Mouse (Mus musculus) hindbrain, embryonic 13.5 days (tissue): ENCODE data around the gene Jup. TPM values are rescaled to one million over a fixed set of nuclear protein-coding genes. Genes with fewer than 3 reads are reported as not detected.
A peak's percentile ranks its signal among the peaks of the same experiment; 100 is the strongest.

Source experiments
- ATAC-seq: fragments of 200-750 bp; cut with Nextera tagmentation; 2 replicates; pipeline ENCODE4 v1.8.0; 2017; ENCODE audit warnings: moderate TSS enrichment; ENCODE audit not compliant: low FRiP score
- H3K27ac ChIP-seq: fragments of 300-500 bp; sonication (generic); 2 replicates; pipeline ENCODE4 v1.5.1; 2015; ENCODE audit warnings: inconsistent platforms, mild to moderate bottlenecking, moderate library complexity
- H3K27me3 ChIP-seq: fragments of 300-500 bp; sonication (generic); 2 replicates; pipeline ENCODE4 v1.6.1; 2015; ENCODE audit warnings: mild to moderate bottlenecking, inconsistent platforms
- H3K36me3 ChIP-seq: fragments of 300-500 bp; sonication (generic); 2 replicates; pipeline ENCODE4 v1.6.1; 2015; ENCODE audit warnings: mild to moderate bottlenecking, inconsistent platforms
- H3K4me1 ChIP-seq: fragments of 300-500 bp; sonication (generic); replicated peaks from 2 replicates; pipeline ENCODE4 v1.6.1; 2015; ENCODE audit warnings: inconsistent platforms
- H3K4me2 ChIP-seq: fragments of 300-500 bp; sonication (generic); 2 replicates; pipeline ENCODE4 v1.6.1; 2015; ENCODE audit warnings: inconsistent platforms, mild to moderate bottlenecking, moderate library complexity
- H3K4me3 ChIP-seq: fragments of 300-500 bp; sonication (generic); 2 replicates; pipeline ENCODE4 v1.5.1; 2015; ENCODE audit warnings: mild to moderate bottlenecking, inconsistent platforms
- H3K9ac ChIP-seq: fragments of 300-500 bp; sonication (generic); 2 replicates; pipeline ENCODE4 v1.6.1; 2015; ENCODE audit warnings: mild to moderate bottlenecking, inconsistent platforms
- H3K9me3 ChIP-seq: fragments of 300-500 bp; sonication (generic); 2 replicates; pipeline ENCODE4 v1.6.1; 2016; ENCODE audit warnings: inconsistent platforms
- WGBS: fragments of 180-500 bp; shearing (Covaris S2); methylation state at CpG from one replicate; pipeline ENCODE4 v1.1.7; 2015; 5-methylcytosine and 5-hydroxymethylcytosine counted together
- polyA plus RNA-seq: library from polyadenylated mRNA; unstranded; fragments of >200 nt; fragmentation: Nextera tagmentation; extraction: Ambion mirVana; gene quantifications from 2 replicates; pipeline ENCODE4 v1.2.1, GENCODE M21; 2015

The Jup gene
- polyA plus RNA-seq, 1 experiment from 2014 or later = 65.5 TPM

GRCm38 (mm10) chr11:100406273-100406672 lies 8.7 kb upstream of the Jup start:
- ATAC-seq = no peak
- H3K27ac ChIP-seq = no peak overlapping the region
- WGBS = 86% methylated on average over 8 of the region's 8 CpGs

GRCm38 (mm10) chr11:100404456-100405074 lies 7.0 kb upstream of the Jup start:
- Histone ChIP-seq H3K9ac (no peak overlapping the region), H3K9me3 (no peaks in the 10 kb centered on the region), H3K27me3 (0 out of 2 replicates have a peak, but pooled peaks cover 4% of the 10 kb centered on the region), H3K4me2 (no peak overlapping the region), H3K4me3 (no peak overlapping the region), H3K27ac (no peak overlapping the region), H3K36me3 (no peaks in the 10 kb centered on the region; the same call in 1 of the 2 replicates), H3K4me1 (0 out of 2 replicates have a peak, but pooled peaks cover 5% of the 10 kb centered on the region)
- 92% methylated on average over 3 of the region's 3 CpGs for WGBS
- ATAC-seq = no peak

More at GRCm38 (mm10) chr11:100406273-100406672, 8.7 kb upstream of the Jup start:
- Histone ChIP-seq H3K4me3 (no peak overlapping the region), H3K4me1 (0 out of 2 replicates have a peak, but pooled peaks cover 5% of the 10 kb centered on the region), H3K36me3 (peaks cover 4% of the 10 kb centered on the region; the same call in 1 of the 2 replicates), H3K4me2 (no peak overlapping the region), H3K9ac (no peak overlapping the region), H3K9me3 (no peaks in the 10 kb centered on the region), H3K27me3 (no peaks in the 10 kb centered on the region)

- Histone ChIP-seq H3K4me2 (no peak overlapping the region), H3K9ac (no peak overlapping the region), H3K27me3 (0 out of 2 replicates have a peak, but pooled peaks cover 4% of the 10 kb centered on the region), H3K4me3 (no peak overlapping the region), H3K4me1 (0 out of 2 replicates have a peak, but pooled peaks cover 5% of the 10 kb centered on the region), H3K9me3 (no peaks in the 10 kb centered on the region), H3K27ac (no peak overlapping the region), H3K36me3 (no peaks in the 10 kb centered on the region; the same call in 1 of the 2 replicates)
- WGBS = 67% methylated on average over 10 of the region's 10 CpGs
- ATAC-seq = no peak
Observed at GRCm38 (mm10) chr11:100403445-100404134, 6.0 kb upstream of the Jup start.

GRCm38 (mm10) chr11:100402682-100403081 lies 5.1 kb upstream of the Jup start:
- Histone ChIP-seq H3K9ac (no peak overlapping the region), H3K9me3 (no peaks in the 10 kb centered on the region), H3K4me3 (no peak overlapping the region), H3K4me2 (no peak overlapping the region), H3K27me3 (0 out of 2 replicates have a peak, but pooled peaks cover 4% of the 10 kb centered on the region), H3K4me1 (peaks cover 9% of the 10 kb centered on the region; the same call in 1 of the 2 replicates), H3K36me3 (no peaks in the 10 kb centered on the region; the same call in 1 of the 2 replicates), H3K27ac (no peak overlapping the region)
- no peak for ATAC-seq
- WGBS = 92% methylated on average over 2 of the region's 2 CpGs

GRCm38 (mm10) chr11:100402240-100402639 lies 4.7 kb upstream of the Jup start:
- Histone ChIP-seq H3K9me3 (no peaks in the 10 kb centered on the region), H3K4me3 (no peak overlapping the region), H3K4me2 (no peak overlapping the region), H3K27me3 (0 out of 2 replicates have a peak, but pooled peaks cover 4% of the 10 kb centered on the region), H3K27ac (no peak overlapping the region), H3K9ac (no peak overlapping the region), H3K4me1 (peaks cover 10% of the 10 kb centered on the region), H3K36me3 (no peaks in the 10 kb centered on the region; the same call in 1 of the 2 replicates)
- no peak for ATAC-seq
- WGBS = 47% methylated on average over 6 of the region's 6 CpGs

- peaks cover 24% of the 10 kb centered on the region for H3K4me1 ChIP-seq
- no peak overlapping the region for H3K9ac ChIP-seq
- H3K9me3 ChIP-seq = no peaks in the 10 kb centered on the region
- no peak for ATAC-seq
- no peak overlapping the region for H3K27ac ChIP-seq
- WGBS = 81% methylated on average over 6 of the region's 6 CpGs
- H3K36me3 ChIP-seq = no peaks in the 10 kb centered on the region
- peaks cover 10% of the 10 kb centered on the region; the same call in 1 of the 2 replicates for H3K27me3 ChIP-seq
- no peak overlapping the region for H3K4me2 ChIP-seq
- no peak overlapping the region for H3K4me3 ChIP-seq
Observed at GRCm38 (mm10) chr11:100400842-100401241, 3.3 kb upstream of the Jup start.

GRCm38 (mm10) chr11:100399727-100400538 lies 2.4 kb upstream of the Jup start:
- ATAC-seq = no peak
- Histone ChIP-seq H3K36me3 (no peaks in the 10 kb centered on the region), H3K9ac (no peak overlapping the region), H3K27ac (no peak overlapping the region), H3K4me1 (peaks cover 33% of the 10 kb centered on the region), H3K4me2 (no peak overlapping the region), H3K4me3 (no peak overlapping the region), H3K9me3 (no peaks in the 10 kb centered on the region), H3K27me3 (peaks cover 19% of the 10 kb centered on the region; the same call in 1 of the 2 replicates)
- WGBS = 76% methylated on average over 12 of the region's 12 CpGs

GRCm38 (mm10) chr11:100399320-100399719 lies 1.8 kb upstream of the Jup start:
- H3K4me2 ChIP-seq = no peak overlapping the region
- no peaks in the 10 kb centered on the region for H3K36me3 ChIP-seq
- H3K9me3 ChIP-seq = no peaks in the 10 kb centered on the region
- H3K27ac ChIP-seq = no peak overlapping the region
- WGBS = 84% methylated on average over 9 of the region's 9 CpGs
- peaks cover 39% of the 10 kb centered on the region for H3K4me1 ChIP-seq
- H3K9ac ChIP-seq = no peak overlapping the region
- ATAC-seq = no peak
- no peak overlapping the region for H3K4me3 ChIP-seq
- H3K27me3 ChIP-seq = peaks cover 24% of the 10 kb centered on the region; the same call in 1 of the 2 replicates

- no peak for ATAC-seq
- peak overlapping the region; percentile 61 for H3K4me2 ChIP-seq
- H3K27ac ChIP-seq = no peak overlapping the region
- H3K4me3 ChIP-seq = peak overlapping the region; percentile 78; the same call in 1 of the 2 replicates
- H3K36me3 ChIP-seq = no peaks in the 10 kb centered on the region
- peaks cover 46% of the 10 kb centered on the region for H3K4me1 ChIP-seq
- no peak overlapping the region for H3K9ac ChIP-seq
- H3K9me3 ChIP-seq = no peaks in the 10 kb centered on the region
- 92% methylated on average over 7 of the region's 7 CpGs for WGBS
- H3K27me3 ChIP-seq = peaks cover 27% of the 10 kb centered on the region; the same call in 1 of the 2 replicates
Observed at GRCm38 (mm10) chr11:100398517-100398916, 954 bp upstream of the Jup start.

- Histone ChIP-seq H3K4me1 (peaks cover 46% of the 10 kb centered on the region), H3K4me3 (peak overlapping the region; percentile 78), H3K27ac (peak overlapping the region; percentile 86), H3K9ac (peak overlapping the region; percentile 85), H3K4me2 (peak overlapping the region; percentile 61), H3K36me3 (no peaks in the 10 kb centered on the region; the same call in 1 of the 2 replicates), H3K27me3 (peaks cover 27% of the 10 kb centered on the region; the same call in 1 of the 2 replicates), H3K9me3 (no peaks in the 10 kb centered on the region)
- 2% methylated on average over 42 of the region's 42 CpGs for WGBS
- peak; percentile 46 for ATAC-seq
Observed at GRCm38 (mm10) chr11:100396886-100397599, 520 bp downstream of the Jup start.

GRCm38 (mm10) chr11:100395861-100396631 lies 1.5 kb downstream of the Jup start:
- 35% methylated on average over 17 of the region's 17 CpGs for WGBS
- Histone ChIP-seq H3K4me3 (peak overlapping the region; percentile 78), H3K4me1 (peaks cover 51% of the 10 kb centered on the region), H3K27ac (0 out of 2 replicates have a peak overlapping the region, but pooled peaks have one; percentile 86), H3K27me3 (peaks cover 27% of the 10 kb centered on the region; the same call in 1 of the 2 replicates), H3K9me3 (no peaks in the 10 kb centered on the region), H3K4me2 (peak overlapping the region; percentile 61), H3K36me3 (no peaks in the 10 kb centered on the region; the same call in 1 of the 2 replicates), H3K9ac (peak overlapping the region; percentile 85)
- no peak for ATAC-seq
